Mouse (Mus musculus): ENCODE measurements around the gene Klra4. TPM values are rescaled to one million over a fixed set of nuclear protein-coding genes. Genes with fewer than 3 reads are reported as not detected.

The Klra4 gene
- polyA plus RNA-seq, 2 experiments, result not detected

DNA sequence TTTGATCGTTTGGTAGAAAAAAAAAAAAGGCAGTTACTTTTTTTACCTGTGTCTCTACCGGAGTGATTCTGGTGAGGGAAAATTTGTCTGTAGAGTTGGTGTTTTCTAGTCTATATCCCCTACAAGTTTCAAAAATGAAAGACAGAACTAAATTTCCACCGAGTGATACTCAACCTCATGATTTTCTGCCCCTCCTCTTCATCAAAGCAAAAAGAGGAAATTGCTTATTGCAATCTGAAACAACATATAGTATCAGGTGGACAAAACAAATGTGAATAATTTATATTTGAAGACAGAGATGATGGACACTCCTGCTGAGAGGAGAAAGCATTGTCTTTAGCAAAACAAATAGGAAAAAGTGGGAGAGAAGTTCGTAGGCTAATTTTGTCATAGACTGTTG lies 40.2 kb downstream of the Klra4 start, which contains the start of gene Klra6:
Klra6 (minus strand) TSS at position 101 of the 400 bp plus-strand sequence.
- H3K4me1 ChIP-seq (replicated peaks; ENCODE audit: control insufficient read depth in 2 of 2, insufficient read depth in 2 of 2, low read length in 1 of 2), result no peaks in the 10 kb centered on the region
- 52% methylated on average over 4 of the region's 4 CpGs for WGBS (ENCODE audit: insufficient replicate concordance)
- no peaks in the 10 kb centered on the region for H3K9me3 ChIP-seq (ENCODE audit: control insufficient read depth, low read length)
- TF ChIP-seq EP300 (IDR thresholded peaks at IDR 0.05; ENCODE audit: low read depth), result no peak
- no peak for TF ChIP-seq CTCF (IDR thresholded peaks at IDR 0.05; ENCODE audit: low read depth)
- no peaks in the 10 kb centered on the region for H3K27me3 ChIP-seq (ENCODE audit: control insufficient read depth, insufficient read depth, low read length)
- no peak within 1 kb of the TSS for H3K4me3 ChIP-seq (ENCODE audit: insufficient read depth in 1 of 2, low read depth in 2 of 2, low read length in 2 of 2)
- H3K27ac ChIP-seq, result no peak within 1 kb of the TSS
- no peaks in the 10 kb centered on the region for H3K36me3 ChIP-seq (replicated peaks; ENCODE audit: control insufficient read depth, insufficient read depth, low read depth)
- H3K4me2 ChIP-seq (ENCODE audit: low read depth), result no peak within 1 kb of the TSS
- DNase-seq (ENCODE audit: low read depth in 3 of 3, low spot score in 3 of 3) (no peak), ATAC-seq (ENCODE audit: insufficient read depth) (no peak)
- H3K9ac ChIP-seq (replicated peaks), result no peak within 1 kb of the TSS

Other genes with a start within 250 kb of the Klra4 start
- not detected in 2 replicates for gene Gm17631, start 204.6 kb downstream of the Klra4 start, polyA plus RNA-seq (2012; rRNA removed)
- not detected in 2 replicates for gene Gm17631, start 204.6 kb downstream of the Klra4 start, polyA plus RNA-seq (2014; fragmentation: Nextera tagmentation; extraction: Ambion mirVana)
- gene Klra17, start 190.6 kb downstream of the Klra4 start, polyA plus RNA-seq (2012; rRNA removed), result not detected in 2 replicates
- 0.17 TPM in 1 of 2 replicates, not detected in the other for gene Klra17, start 190.6 kb downstream of the Klra4 start, polyA plus RNA-seq (2014; fragmentation: Nextera tagmentation; extraction: Ambion mirVana)
- gene Klra5, start 149.6 kb downstream of the Klra4 start, polyA plus RNA-seq (2012; rRNA removed), result not detected in 2 replicates
- gene Klra5, start 149.6 kb downstream of the Klra4 start, polyA plus RNA-seq (2014; fragmentation: Nextera tagmentation; extraction: Ambion mirVana), result not detected in 2 replicates
- gene Klra6, start 40.3 kb downstream of the Klra4 start, polyA plus RNA-seq (2012; rRNA removed), result not detected in 2 replicates
- gene Klra6, start 40.3 kb downstream of the Klra4 start, polyA plus RNA-seq (2014; fragmentation: Nextera tagmentation; extraction: Ambion mirVana), result not detected in 2 replicates
- not detected in 2 replicates for gene Klra8, start 62.6 kb upstream of the Klra4 start, polyA plus RNA-seq (2012; rRNA removed)
- not detected in 2 replicates for gene Klra8, start 62.6 kb upstream of the Klra4 start, polyA plus RNA-seq (2014; fragmentation: Nextera tagmentation; extraction: Ambion mirVana)
- not detected in 2 replicates for gene Klra9, start 125.8 kb upstream of the Klra4 start, polyA plus RNA-seq (2012; rRNA removed)
- not detected in 2 replicates for gene Klra9, start 125.8 kb upstream of the Klra4 start, polyA plus RNA-seq (2014; fragmentation: Nextera tagmentation; extraction: Ambion mirVana)
- gene Klra7, start 166.1 kb upstream of the Klra4 start, polyA plus RNA-seq (2012; rRNA removed), result not detected in 2 replicates
- not detected in 2 replicates for gene Klra7, start 166.1 kb upstream of the Klra4 start, polyA plus RNA-seq (2014; fragmentation: Nextera tagmentation; extraction: Ambion mirVana)
- gene Klra10, start 214.7 kb upstream of the Klra4 start, polyA plus RNA-seq (2012; rRNA removed), result not detected in 2 replicates
- not detected in 2 replicates for gene Klra10, start 214.7 kb upstream of the Klra4 start, polyA plus RNA-seq (2014; fragmentation: Nextera tagmentation; extraction: Ambion mirVana)